Mouse (Mus musculus) megakaryocyte, embryonic 14.5 days (primary cell): ENCODE results near the gene Gm7029.
"Not testable (repeated sequence)": the region's sequence is repeated elsewhere in the genome, so short reads cannot be mapped to it uniquely, and the experiment has no call there.

ENCODE experiments used
- FLI1 ChIP-seq: IDR thresholded peaks from 2 replicates; pipeline ENCODE4 v1.6.1; 2012; ENCODE audit warnings: low read length, inconsistent platforms, mixed read lengths
- GATA1 ChIP-seq: IDR thresholded peaks from 3 replicates; pipeline ENCODE4 v1.6.1; 2012; ENCODE audit warnings: mixed read lengths, low read length, inconsistent platforms, borderline replicate concordance

GRCm38 (mm10) chr17:33903911-33904651, 30.4 kb downstream of the Gm7029 start:
- TF ChIP-seq GATA1, FLI1: not testable (repeated sequence)
